Mouse (Mus musculus) lung, postnatal 4 days (tissue): ENCODE data around the gene Klhl9.
"Not testable (repeated sequence)": the region's sequence is repeated elsewhere in the genome, so short reads cannot be mapped to it uniquely, and the experiment has no call there.

Experiments used
- DNase-seq, 2 experiments: peaks; one replicate each; pipeline ENCODE4 v3.0.0; 2021

Gene Klhl9

DNA sequence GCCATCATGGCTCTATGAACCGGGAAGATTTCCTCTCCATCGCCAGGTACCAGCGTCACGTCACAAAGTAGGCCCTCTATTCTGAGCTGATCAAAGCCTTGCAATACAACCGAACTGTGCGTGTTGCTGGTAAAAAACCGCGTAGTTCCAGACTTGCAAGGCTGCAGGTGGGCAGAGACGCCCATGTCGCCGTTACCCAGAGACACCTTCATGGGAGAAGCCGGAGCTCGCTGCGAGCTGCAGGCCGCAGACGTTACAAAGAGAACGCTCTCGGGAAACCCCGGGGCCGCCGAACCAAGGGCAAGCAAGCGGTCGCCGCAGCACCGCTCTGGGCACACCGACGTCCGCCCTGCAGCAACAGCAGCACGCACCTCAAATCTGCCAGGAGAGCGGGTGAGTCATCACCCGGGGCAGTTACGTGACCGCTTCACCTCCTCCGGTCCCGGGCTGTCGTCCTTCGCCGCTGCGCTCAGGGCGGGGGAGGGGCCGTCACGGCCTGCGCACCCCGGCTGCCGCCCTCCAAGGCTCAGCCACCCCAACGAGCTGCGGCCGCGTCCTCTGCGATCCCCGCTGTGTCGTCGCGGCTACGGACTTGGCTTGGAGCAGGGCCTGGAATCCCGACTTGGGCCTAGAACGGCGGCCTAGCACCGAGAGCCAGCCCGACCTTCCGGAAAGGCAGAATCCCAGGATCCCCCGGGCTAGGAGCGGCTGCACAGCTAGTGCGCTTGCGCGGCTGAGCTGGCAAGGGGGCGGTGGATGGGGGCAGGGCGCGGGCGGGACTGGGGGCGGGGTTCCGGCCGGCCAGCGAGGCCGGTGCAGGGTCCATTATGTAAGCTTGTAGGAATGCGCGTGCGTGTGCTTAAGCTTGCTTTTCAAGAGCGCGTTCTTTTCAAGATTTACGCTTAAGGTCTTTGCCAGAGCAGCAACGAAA is at the start of gene Klhl9, which contains the start of gene Gm26566:
Gene Klhl9, minus strand, starts transcription at position 675 of the 931 bp plus-strand sequence.
Gene Gm26566, plus strand, starts transcription at position 15 of the 931 bp plus-strand sequence.
- peak; percentile 94 to 95 for DNase-seq

DNA sequence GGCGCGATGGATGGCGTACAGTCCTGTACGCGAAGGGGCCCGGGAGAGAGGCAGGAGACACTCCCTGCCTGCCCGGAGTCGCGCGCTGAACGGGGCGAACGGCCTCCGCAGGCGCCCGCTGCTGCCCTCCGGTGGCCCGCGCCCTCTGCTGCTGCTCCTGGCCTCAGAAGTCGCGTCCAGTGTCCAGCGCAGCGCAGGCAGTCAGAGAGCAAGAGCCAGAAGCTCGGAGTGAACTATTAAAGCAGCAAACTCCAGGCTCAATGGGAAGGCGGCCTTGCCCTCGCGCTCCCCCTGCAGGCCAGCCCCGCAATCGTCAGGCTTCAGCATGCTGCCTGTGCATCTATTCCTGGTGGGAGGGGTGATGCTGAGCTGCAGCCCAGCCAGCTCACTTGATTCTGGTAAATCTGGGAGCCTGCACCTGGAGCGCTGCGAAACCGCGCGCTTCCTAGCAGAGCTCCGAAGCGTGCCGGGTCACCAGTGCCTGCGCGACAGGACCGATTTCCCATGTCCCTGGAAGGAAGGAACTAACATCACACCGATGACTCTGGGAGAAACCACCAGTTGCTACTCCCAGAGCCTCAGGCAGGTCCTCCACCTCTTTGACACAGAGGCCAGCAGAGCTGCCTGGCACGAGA is 41.2 kb upstream of the Klhl9 start:
- peak; percentile 66 to 88 for DNase-seq

DNA sequence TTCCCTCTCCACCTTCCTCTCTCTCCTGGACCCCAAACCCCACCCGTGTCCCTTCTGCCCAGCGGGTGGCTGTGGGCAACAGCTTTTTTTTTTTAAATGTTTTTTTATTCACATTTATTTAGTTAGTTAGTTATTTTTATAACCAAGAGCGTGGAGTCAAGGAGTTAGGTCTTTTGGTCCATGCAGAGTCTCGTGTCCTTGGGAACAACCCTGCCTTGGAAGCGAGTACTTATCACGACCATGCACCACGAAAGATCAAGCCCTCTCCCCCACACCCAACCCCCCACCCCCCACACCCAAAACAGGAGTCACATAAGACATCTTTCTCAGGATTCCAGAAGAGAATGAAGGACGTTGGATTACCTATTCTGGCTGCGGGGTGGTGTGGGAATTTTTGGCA is 40.1 kb upstream of the Klhl9 start:
- peak in 1 of 2 experiments; percentile 27 for DNase-seq

DNA sequence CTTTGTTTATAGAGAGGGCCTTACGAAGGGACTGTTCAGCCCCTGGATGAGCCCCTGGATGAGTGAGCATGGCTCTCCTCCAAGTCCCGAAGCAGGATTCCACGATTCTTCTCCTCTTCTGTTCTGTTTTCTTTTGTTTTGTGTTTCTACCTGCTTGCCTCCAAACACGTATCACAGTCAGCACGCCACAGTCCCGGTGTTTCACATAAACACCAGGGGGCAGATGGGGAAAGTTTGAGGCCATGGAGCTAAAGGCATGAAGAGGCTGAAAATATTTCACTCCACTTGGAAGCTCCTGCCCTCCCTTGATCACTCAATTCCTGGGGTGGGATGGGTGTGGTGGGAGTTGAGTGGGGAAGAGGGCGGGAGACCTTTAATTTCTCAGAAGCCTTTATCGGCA is 39.5 kb upstream of the Klhl9 start:
- peak; percentile 75 to 78 for DNase-seq

DNA sequence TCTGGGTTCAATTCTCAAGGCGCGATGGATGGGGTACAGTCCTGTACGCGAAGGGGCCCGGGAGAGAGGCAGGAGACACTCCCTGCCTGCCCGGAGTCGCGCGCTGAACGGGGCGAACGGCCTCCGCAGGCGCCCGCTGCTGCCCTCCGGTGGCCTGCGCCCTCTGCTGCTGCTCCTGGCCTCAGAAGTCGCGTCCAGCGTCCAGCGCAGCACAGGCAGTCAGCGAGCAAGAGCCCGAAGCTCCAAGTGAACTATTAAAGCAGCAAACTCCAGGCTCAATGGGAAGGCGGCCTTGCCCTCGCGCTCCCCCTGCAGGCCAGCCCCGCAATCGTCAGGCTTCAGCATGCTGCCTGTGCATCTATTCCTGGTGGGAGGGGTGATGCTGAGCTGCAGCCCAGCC is 38.2 kb upstream of the Klhl9 start:
- peak; percentile 86 to 93 for DNase-seq

DNA sequence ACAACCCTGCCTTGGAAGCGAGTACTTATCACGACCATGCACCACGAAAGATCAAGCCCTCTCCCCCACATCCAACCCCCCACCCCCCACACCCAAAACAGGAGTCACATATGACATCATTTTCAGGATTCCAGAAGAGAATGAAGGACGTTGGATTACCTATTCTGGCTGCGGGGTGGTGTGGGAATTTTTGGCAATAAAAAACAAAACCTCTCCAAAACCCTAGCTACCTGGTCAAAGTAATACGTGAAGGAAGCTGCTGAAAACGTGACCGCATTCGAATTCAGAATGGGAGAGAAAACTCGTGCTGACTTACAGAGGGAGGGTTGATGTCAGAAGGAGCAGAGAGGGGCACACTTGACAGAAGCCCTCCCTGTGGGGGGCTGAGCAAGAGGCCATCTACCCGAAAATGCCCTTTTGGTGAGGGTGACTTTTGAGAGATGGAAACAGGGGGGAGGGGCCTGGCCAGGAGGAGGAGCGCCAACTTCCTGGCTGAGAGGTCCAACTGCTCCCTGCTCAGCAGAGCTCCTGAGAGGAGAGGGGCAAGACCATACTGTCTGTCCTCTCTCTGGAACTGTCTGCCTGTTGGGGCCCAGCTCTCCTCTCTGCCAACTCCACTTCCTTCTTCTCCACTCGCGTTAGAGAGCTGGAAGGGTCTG is 37.5 kb upstream of the Klhl9 start, which contains the start of gene Gm13283:
Gene Gm13283, plus strand, starts transcription at position 510 of the 659 bp plus-strand sequence.
- DNase-seq: peak; percentile 50

DNA sequence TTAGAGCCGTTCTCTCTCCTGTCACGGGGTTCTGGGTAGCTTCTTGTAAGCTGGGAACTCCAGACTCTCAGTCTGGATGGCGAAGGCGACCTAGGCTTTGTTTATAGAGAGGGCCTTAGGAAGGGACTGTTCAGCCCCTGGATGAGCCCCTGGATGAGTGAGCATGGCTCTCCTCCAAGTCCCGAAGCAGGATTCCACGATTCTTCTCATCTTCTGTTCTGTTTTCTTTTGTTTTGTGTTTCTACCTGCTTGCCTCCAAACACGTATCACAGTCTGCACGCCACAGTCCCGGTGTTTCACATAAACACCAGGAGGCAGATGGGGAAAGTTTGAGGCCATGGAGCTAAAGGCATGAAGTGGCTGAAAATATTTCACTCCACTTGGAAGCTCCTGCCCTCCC is 36.5 kb upstream of the Klhl9 start:
- DNase-seq: not testable (repeated sequence)

DNA sequence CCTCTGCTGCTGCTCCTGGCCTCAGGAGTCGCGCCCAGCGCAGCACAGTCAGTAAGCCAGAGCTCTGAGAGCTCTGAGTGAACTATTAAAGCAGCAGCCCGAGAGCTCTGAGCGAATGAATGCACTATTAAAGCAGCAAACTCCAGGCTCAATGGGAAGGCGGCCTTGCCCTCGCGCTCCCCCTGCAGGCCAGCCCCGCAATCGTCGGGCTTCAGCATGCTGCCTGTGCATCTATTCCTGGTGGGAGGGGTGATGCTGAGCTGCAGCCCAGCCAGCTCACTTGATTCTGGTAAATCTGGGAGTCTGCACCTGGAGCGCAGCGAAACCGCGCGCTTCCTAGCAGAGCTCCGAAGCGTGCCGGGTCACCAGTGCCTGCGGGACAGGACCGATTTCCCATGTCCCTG is 35.4 kb upstream of the Klhl9 start:
- peak; percentile 91 for DNase-seq

DNA sequence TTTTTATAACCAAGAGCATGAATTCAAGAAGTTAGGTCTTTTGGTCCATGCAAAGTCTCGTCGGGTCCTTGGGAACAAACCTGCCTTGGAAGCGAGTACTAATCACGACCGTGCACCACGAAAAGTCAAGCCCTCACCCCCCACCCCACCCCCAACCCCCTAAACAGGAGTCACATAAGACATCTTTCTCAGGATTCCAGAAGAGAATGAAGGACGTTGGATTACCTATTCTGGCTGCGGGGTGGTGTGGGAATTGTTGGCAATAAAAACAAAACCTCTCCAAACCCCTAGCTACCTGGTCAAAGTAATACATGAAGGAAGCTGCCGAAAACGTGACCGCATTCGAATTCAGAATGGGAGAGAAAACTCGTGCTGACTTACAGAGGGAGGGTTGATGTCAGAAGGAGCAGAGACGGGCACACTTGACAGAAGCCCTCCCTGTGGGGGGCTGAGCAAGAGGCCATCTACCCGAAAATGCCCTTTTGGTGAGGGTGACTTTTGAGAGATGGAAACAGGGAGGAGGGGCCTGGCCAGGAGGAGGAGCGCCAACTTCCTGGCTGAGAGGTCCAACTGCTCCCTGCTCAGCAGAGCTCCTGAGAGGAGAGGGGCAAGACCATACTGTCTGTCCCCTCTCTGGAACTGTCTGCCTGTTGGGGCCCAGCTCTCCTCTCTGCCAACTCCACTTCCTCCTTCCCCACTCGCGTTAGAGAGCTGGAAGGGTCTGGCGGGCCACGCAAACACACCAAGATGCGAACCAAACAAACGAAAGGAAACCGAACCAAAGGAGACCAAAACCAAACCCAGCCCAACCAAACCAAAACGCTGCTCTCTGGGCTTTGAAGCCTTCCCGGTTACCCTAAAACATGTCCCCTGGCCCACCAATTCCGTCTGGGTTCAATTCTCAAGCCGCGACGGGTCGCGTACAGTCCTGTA is 34.6 kb upstream of the Klhl9 start:
- not testable (repeated sequence) for DNase-seq

DNA sequence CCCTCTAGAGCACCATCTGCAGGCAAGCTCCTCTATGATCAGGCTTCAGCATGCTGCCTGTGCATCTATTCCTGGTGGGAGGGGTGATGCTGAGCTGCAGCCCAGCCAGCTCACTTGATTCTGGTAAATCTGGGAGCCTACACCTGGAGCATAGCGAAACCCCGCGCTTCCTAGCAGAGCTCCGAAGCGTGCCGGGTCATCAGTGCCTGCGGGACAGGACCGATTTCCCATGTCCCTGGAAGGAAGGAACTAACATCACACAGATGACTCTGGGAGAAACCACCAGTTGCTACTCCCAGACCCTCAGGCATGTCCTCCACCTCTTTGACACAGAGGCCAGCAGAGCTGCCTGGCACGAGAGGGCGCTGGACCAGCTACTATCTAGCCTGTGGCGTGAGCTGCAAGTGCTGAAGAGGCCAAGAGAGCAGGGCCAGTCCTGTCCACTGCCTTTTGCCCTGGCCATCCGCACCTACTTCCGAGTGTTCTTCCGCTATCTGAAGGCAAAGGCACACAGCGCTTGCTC is 32.6 kb upstream of the Klhl9 start, which contains the start of gene Gm13271:
Gene Gm13271, plus strand, starts transcription at position 51 of the 523 bp plus-strand sequence.
- peak; percentile 75 to 77 for DNase-seq

DNA sequence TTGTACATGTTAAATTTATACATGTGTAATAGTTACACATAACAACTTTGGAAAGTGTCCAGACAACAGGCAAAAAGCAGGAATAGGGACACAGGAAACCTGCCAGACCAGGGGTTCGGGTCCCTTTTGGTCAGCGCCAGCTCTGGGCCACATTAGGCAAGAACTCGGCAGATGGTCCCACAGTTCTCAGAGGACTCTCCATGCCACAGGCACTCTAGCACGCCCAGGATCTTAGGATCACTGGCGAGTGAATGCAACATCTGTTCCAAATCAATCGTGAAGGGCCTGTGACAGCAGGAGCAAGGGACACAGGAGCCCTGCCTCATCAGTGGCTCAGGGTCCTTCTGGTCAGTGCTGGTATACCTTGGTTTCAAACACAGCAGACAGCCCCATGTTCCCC is 27.7 kb upstream of the Klhl9 start:
- DNase-seq: no peak

DNA sequence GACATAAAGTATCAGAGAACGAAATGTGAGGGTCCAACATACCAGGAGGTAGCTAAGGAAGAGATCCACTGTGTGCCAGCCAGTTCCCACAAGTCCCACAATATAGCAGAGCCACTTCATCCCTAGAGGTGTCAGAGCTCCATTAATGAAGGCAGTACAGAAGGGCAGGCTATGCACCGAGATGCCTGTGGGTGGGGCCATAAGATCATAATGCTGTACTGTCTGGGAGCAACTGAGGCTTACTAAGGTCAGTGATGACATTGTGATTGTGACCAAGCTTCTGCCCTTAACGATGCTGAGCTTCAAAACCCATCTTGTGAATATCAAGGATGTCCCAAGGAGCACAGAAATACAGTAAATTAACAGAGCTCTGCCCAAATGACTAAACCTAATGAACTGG is 21.9 kb upstream of the Klhl9 start:
- no peak for DNase-seq

DNA sequence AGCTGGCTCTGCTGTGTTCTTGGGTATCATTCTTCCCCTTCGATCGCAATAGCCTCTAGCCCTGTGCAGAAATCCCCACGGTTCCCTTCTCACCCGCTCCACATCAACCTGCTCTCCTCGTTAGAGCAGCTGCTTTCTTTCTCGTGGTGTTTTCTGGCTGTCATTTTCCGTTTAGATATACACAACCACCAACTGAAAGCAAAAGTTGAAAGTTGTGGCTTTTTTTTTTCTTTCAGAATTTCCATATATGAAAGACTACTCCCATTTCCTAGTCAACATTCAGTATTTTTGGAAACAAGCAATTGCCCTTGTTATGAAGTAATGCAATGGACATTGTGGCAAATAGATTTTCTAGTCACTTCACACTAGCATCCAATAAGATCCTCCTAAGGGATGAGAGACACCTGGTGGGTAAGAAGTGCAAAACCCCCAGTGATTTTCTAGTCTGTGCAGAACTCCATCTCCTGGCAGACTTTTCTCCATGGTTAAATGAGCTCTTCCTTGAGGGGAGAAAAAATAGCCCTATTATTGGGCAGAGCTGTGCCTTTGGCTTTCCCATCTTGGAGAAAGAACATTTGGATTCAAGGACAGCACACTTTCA is 20.6 kb upstream of the Klhl9 start:
- no peak for DNase-seq

DNA sequence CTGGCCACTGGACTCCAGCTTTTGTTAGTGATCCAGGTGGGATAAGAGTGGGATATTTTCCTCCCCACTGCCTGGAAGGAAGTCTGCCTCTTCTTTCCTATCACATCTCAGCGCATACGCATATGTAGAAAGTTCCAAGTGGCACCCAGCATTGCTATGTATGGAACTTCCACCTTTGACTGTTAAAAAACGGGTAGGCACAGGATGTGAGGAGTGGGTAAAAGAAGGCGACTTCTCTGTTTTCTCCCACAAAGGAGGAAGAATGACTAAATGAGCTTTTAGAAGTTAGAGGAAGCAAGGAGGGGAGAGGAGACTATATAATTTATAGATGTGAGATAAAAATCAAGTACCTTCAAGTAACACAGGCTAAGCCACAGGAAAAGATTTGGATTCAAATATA is 19.2 kb upstream of the Klhl9 start:
- DNase-seq: no peak

DNA sequence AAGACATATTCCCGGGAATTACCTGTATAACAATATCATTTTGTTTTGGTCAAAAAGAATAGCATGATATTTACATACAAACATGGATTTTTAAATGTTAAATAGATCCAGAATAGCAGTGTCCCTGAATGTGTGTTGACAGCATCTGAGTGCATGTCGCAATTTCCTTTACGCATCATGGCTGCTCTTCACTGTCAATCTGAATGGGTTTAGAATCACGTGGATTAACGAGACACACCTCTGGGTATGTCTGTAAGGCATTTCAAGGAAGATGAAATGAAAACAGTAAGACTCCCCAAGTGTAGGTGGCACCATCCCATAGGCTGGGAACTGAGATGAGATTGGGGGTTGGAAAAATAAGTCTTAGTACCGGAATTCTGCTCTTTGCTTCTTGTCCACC is 16.8 kb upstream of the Klhl9 start:
- no peak for DNase-seq

DNA sequence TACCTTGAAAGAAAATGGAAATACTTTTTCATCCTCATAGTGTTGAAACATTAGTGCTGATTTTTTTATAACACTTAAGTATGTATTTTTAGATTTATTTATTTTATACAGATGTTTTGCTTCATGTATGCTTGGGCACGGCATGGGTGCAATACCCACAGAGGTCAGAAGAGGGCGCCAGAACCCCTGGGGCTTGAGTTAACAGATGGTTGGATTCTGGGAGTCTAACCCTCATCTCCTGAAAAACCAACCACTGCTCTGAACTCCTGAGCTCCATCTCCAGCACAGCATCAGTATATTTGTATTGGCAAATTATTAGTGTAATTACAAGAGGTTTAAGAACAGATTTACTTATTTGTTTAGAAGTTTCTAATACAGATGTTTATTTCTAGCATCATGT is 16.2 kb upstream of the Klhl9 start:
- DNase-seq: peak; percentile 75 to 83

DNA sequence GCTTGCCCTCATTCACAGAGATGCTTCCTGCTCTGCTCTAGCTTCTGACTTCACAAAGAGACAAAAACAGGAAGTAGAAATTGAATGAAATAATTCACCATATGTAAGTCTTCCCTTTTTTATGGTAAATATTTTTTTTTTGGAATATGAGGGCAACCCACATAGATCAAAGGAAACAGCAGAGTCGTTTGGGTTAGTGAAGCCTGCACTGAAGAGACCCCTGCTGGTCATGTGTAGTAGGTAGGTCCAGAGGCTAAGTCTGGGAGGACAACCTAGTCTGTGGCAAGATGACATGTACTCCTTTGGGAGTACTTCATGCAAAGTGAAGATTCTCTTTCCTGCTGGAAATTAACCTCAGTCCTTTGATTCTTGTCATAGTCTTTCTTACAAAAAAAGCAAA is 5.1 kb upstream of the Klhl9 start:
- DNase-seq: peak in 1 of 2 experiments; percentile 49

DNA sequence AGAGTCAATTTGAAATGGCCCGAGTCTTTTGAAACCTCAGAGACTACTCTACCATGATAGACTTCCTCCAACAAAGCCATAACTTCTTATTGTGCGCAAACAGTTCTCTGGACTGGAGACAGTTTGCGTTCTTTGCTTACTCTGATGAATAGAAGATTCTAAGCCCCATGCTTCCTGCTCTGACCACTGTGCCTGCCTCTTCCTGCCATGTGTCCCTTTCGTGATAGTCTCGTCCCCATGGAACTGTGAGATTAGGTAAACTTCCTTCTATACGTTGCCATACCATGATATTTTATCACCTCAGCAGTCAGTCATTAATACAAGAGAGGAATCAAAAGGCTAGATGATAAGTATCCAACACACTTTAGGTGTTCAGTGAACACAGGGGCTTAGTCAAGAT is 4.5 kb upstream of the Klhl9 start:
- no peak for DNase-seq

DNA sequence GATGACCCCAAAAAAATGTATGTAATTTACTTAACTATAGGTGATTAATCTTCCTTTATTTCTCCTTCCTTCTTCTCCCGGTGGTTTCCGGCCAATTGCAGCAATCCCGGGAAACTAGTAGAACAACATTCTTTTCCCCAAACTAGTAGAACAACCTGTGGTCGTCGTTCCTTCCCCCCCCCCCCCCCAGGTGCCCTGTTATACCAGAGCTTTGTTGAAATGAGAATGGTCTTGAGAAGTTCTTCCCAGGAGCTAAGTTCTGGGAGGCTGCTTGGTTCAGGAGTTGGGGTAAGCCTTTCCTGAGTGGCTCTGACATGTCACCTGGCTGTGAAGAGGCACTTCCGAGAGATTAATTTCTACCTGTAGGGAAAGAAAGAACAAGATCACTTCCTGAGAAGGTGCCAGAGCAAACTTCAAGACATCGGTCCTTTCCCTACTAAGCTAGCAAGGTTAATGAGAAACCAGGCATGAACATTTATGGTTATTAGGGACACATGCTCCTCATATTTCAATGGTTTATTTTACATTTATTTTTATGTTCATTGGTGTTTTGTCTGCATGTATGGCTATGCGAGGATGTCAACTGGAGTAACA is 1.3 kb upstream of the Klhl9 start:
- no peak for DNase-seq

DNA sequence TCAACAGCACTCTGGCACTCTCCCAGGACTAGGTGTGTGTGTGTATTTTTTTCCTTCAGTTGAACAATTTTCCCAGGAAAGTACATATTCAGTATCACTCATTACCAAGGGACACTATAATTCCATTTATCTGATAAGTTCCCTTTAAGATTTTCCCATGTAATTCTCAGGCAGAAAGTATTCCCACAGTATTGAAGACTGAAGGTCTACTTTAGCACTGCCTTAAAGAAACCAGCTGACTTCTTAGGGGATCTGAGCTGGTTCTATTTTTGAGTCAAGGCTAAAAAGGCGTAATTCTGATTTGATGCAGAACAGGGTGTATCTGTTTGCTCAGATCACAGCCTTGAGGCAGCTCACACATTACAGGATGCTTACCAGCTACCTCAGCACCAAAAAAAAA is 3.5 kb downstream of the Klhl9 start:
- DNase-seq: no peak

DNA sequence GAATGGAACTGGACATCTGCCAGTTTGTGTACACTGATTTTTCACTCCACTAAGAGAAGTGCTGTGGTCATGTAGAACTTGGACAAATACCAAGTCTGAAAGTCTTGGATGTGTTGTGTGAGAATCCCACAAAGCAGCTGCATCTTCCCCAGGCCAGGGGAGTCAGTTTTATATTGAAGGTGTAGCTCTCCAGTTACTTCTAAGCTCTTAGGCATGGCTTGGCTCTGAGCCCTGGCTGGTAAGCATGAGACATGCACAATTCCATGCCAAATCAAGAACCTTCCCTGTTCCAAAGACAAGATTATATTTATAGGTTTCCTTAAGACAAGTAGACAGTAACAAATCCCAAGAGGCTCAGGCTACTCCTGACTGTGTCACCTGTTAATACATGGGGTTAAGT is 7.2 kb downstream of the Klhl9 start:
- no peak for DNase-seq
